Mouse (Mus musculus) small intestine, adult 2 months (tissue): ENCODE results near the gene Cav2.

Experiments used
- CTCF ChIP-seq: fragments of 200-500 bp; IDR thresholded peaks from 2 replicates; pipeline ENCODE4 v1.5.1; 2012; ENCODE audit warnings: low read depth, mild to moderate bottlenecking, control low read depth, inconsistent platforms, low read length, moderate library complexity, mixed read lengths; ENCODE audit not compliant: insufficient replicate concordance, insufficient read length; ENCODE audit errors: extremely low read depth
- POLR2A ChIP-seq: fragments of 200-500 bp; IDR thresholded peaks from 2 replicates; pipeline ENCODE4 v1.6.1; 2012; ENCODE audit warnings: low read depth, mild to moderate bottlenecking, control low read depth, inconsistent platforms, low read length, moderate library complexity

DNA sequence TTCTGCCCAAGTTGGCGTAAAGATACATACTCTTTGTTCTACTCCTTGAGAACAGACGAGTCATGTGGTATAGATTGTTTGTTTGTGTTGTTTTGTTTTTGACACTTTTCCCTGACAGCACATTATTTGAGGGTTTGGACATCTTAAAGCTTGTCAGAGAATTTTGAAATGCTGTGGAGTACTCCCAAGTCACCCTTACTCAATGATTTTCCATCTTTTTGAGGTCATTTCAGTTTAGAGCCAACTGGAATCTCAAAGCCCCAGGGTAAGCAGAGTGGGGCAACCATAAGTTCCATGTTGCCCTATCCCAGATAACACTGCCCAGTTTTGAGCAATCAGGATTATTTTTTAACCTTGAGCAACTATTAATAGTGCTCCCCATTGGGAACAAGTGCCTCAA, 33.3 kb downstream of the Cav2 start:
- TF ChIP-seq POLR2A (no peak), CTCF (no peak)
